ENCODE assay signal across 15 mouse cellular contexts in genomic region chr17:70866029-70866428, GRCm38 (mm10).
"Had no signal": no experiment of that assay in that cellular context is flagged by ENCODE, and none has a peak within 500 bp of the region (broad histone marks: within the 10 kb centered on the region; RNA-seq: fewer than 3 reads in every experiment).

No protein-coding gene starts in this region.

- ATAC-seq: midbrain, embryonic 13.5 days; midbrain, embryonic 16.5 days had no signal

- H3K27me3 ChIP-seq: neural tube, embryonic 12.5 days; stomach, embryonic 15.5 days had no signal

- H3K9ac ChIP-seq: liver, embryonic 14.5 days; lung, embryonic 14.5 days; midbrain, embryonic 13.5 days; neural tube, embryonic 12.5 days; stomach, embryonic 15.5 days had no signal

- H3K4me2 ChIP-seq: lung, embryonic 14.5 days; midbrain, embryonic 13.5 days; neural tube, embryonic 12.5 days; stomach, embryonic 15.5 days had no signal

- H3K4me1 ChIP-seq: midbrain, embryonic 13.5 days; neural tube, embryonic 12.5 days; stomach, embryonic 15.5 days had no signal

- H3K27ac ChIP-seq: liver, embryonic 14.5 days; midbrain, embryonic 10.5 days; midbrain, embryonic 13.5 days; neural tube, embryonic 12.5 days; stomach, embryonic 15.5 days had no signal

- DNase-seq: lung, adult 18-20 months; lung, embryonic 14.5 days; lung, postnatal 10 days; lung, postnatal 4 days; right cerebral cortex, postnatal 14 days; spleen, adult 18-20 months; thymus, adult 18-20 months; thymus, postnatal 14 days; thymus, postnatal 36 days had no signal

- H3K9me3 ChIP-seq: midbrain, embryonic 10.5 days; midbrain, embryonic 13.5 days; neural tube, embryonic 12.5 days; stomach, embryonic 15.5 days had no signal

- H3K4me3 ChIP-seq: midbrain, embryonic 10.5 days; midbrain, embryonic 13.5 days; neural tube, embryonic 12.5 days; stomach, embryonic 15.5 days had no signal

- H3K36me3 ChIP-seq: neural tube, embryonic 12.5 days; stomach, embryonic 15.5 days had no signal
